In the genomic region with DNA sequence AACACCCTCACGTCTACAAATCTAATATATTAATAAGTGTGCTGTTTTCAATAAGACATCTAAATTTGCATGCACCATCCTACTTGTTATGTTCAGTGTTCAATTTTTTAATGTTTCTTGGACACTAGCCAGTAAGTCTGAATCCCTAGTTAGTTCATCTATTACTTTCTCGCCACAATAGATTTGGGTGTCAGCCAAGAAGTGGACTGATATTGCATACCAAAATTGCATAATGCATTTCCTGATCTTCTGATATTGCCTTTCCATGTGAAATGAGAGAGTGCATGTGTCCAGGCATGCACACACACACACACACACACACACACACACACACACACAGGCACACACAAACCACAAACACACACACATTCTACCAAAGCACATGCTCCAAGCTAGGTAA, we compare ENCODE assay signal across 16 mouse cellular contexts.
"Had no signal": no experiment of that assay in that cellular context is flagged by ENCODE, and none has a peak within 500 bp of the region (broad histone marks: within the 10 kb centered on the region; RNA-seq: fewer than 3 reads in every experiment).

No protein-coding gene starts in this region.

- DNase-seq: kidney, adult 8-10 months; kidney, postnatal 25 days; liver; lung, adult 2 months; lung, postnatal 14 days; retina, postnatal 1 day; right cerebral cortex, postnatal 4 days; spleen, adult 18-20 months; thymus, adult 18-20 months; thymus, postnatal 25 days had no signal

- H3K27ac ChIP-seq: left cerebral cortex, adult 2 months; liver, embryonic 14.5 days; midbrain, embryonic 10.5 days; neural tube, embryonic 13.5 days had no signal

- H3K4me2 ChIP-seq: neural tube, embryonic 13.5 days had no signal

- H3K4me1 ChIP-seq: midbrain, embryonic 10.5 days; neural tube, embryonic 13.5 days had no signal

- ATAC-seq: intestine, postnatal 0 days; midbrain, embryonic 16.5 days had no signal

- H3K9me3 ChIP-seq: midbrain, embryonic 10.5 days; neural tube, embryonic 13.5 days had no signal

- H3K9ac ChIP-seq: liver, embryonic 14.5 days; neural tube, embryonic 13.5 days had no signal

- H3K4me3 ChIP-seq: left cerebral cortex, adult 2 months; midbrain, embryonic 10.5 days; neural tube, embryonic 13.5 days had no signal

- H3K27me3 ChIP-seq: neural tube, embryonic 13.5 days had no signal

- H3K36me3 ChIP-seq: midbrain, embryonic 10.5 days; neural tube, embryonic 13.5 days had no signal
